Mouse (Mus musculus): Measurements from ENCODE around the gene Snu13. TPM values are rescaled to one million over a fixed set of nuclear protein-coding genes. Genes with fewer than 3 reads are reported as not detected.

The Snu13 gene
- polyA plus RNA-seq, 1 experiment from 2014 or later: 389 TPM

Other genes starting within 250 kb of the Snu13 start
- 15.9 and 16.0 TPM in 2 replicates for gene Tef, start 245.2 kb downstream of the Snu13 start, polyA plus RNA-seq (2016; fragmentation: Nextera tagmentation; extraction: Ambion mirVana)
- 20.1 and 20.3 TPM in 2 replicates for gene Tob2, start 188.8 kb downstream of the Snu13 start, polyA plus RNA-seq (2016; fragmentation: Nextera tagmentation; extraction: Ambion mirVana)
- gene Phf5a, start 175.7 kb downstream of the Snu13 start, polyA plus RNA-seq (2016; fragmentation: Nextera tagmentation; extraction: Ambion mirVana): 260 and 267 TPM in 2 replicates
- gene Aco2, start 175.3 kb downstream of the Snu13 start, polyA plus RNA-seq (2016; fragmentation: Nextera tagmentation; extraction: Ambion mirVana): 153 TPM in 2 replicates
- gene Polr3h, start 121.4 kb downstream of the Snu13 start, polyA plus RNA-seq (2016; fragmentation: Nextera tagmentation; extraction: Ambion mirVana): 74.3 and 84.5 TPM in 2 replicates
- 8.1 and 8.5 TPM in 2 replicates for gene Csdc2, start 110.8 kb downstream of the Snu13 start, polyA plus RNA-seq (2016; fragmentation: Nextera tagmentation; extraction: Ambion mirVana)
- 21.9 and 26.9 TPM in 2 replicates for gene Pmm1, start 86.7 kb downstream of the Snu13 start, polyA plus RNA-seq (2016; fragmentation: Nextera tagmentation; extraction: Ambion mirVana)
- gene 1700029P11Rik, start 67.1 kb downstream of the Snu13 start, polyA plus RNA-seq (2016; fragmentation: Nextera tagmentation; extraction: Ambion mirVana): not detected in 2 replicates
- 100 and 104 TPM in 2 replicates for gene Xrcc6, start 59.8 kb downstream of the Snu13 start, polyA plus RNA-seq (2016; fragmentation: Nextera tagmentation; extraction: Ambion mirVana)
- gene Desi1, start 13.7 kb downstream of the Snu13 start, polyA plus RNA-seq (2016; fragmentation: Nextera tagmentation; extraction: Ambion mirVana): 35.7 and 38.8 TPM in 2 replicates
- gene 4930407I10Rik, start 11.6 kb upstream of the Snu13 start, polyA plus RNA-seq (2016; fragmentation: Nextera tagmentation; extraction: Ambion mirVana): not detected in 2 replicates
- gene Mei1, start 22.4 kb upstream of the Snu13 start, polyA plus RNA-seq (2016; fragmentation: Nextera tagmentation; extraction: Ambion mirVana): 0.14 TPM in 1 of 2 replicates, not detected in the other
- 23.4 and 24.2 TPM in 2 replicates for gene Ccdc134, start 80.3 kb upstream of the Snu13 start, polyA plus RNA-seq (2016; fragmentation: Nextera tagmentation; extraction: Ambion mirVana)
- gene Srebf2, start 99.6 kb upstream of the Snu13 start, polyA plus RNA-seq (2016; fragmentation: Nextera tagmentation; extraction: Ambion mirVana): 172 and 192 TPM in 2 replicates
- gene Shisa8, start 165.2 kb upstream of the Snu13 start, polyA plus RNA-seq (2016; fragmentation: Nextera tagmentation; extraction: Ambion mirVana): 0.35 and 0.38 TPM in 2 replicates
- gene Tnfrsf13c, start 176.8 kb upstream of the Snu13 start, polyA plus RNA-seq (2016; fragmentation: Nextera tagmentation; extraction: Ambion mirVana): 0.10 and 0.75 TPM in 2 replicates
- 81.5 and 82.5 TPM in 2 replicates for gene Cenpm, start 197.2 kb upstream of the Snu13 start, polyA plus RNA-seq (2016; fragmentation: Nextera tagmentation; extraction: Ambion mirVana)
- not detected in 2 replicates for gene 1500009C09Rik, start 204.8 kb upstream of the Snu13 start, polyA plus RNA-seq (2016; fragmentation: Nextera tagmentation; extraction: Ambion mirVana)
- gene Sept3, start 227.3 kb upstream of the Snu13 start, polyA plus RNA-seq (2016; fragmentation: Nextera tagmentation; extraction: Ambion mirVana): 49.4 and 55.6 TPM in 2 replicates

Measured in embryonic facial prominence, embryonic 10.5 days (tissue).